Mouse (Mus musculus) kidney, embryonic 15.5 days (tissue): ENCODE measurements around the gene Bicdl2. TPM values are rescaled to one million over a fixed set of nuclear protein-coding genes. Genes with fewer than 3 reads are reported as not detected.
A peak's percentile ranks its signal among the peaks of the same experiment; 100 is the strongest.

ENCODE experiments used
- ATAC-seq: fragments of 200-750 bp; cut with Nextera tagmentation; replicated peaks from 2 replicates; pipeline ENCODE4 v1.8.0; 2017; ENCODE audit warnings: moderate TSS enrichment; ENCODE audit not compliant: low FRiP score
- H3K27ac ChIP-seq: fragments of 300-500 bp; sonication (generic); 2 replicates; pipeline ENCODE4 v1.5.1; 2015; ENCODE audit warnings: mild to moderate bottlenecking, inconsistent platforms
- H3K27me3 ChIP-seq: fragments of 300-500 bp; sonication (generic); 2 replicates; pipeline ENCODE4 v1.6.1; 2015; ENCODE audit warnings: inconsistent platforms
- H3K36me3 ChIP-seq: fragments of 300-500 bp; sonication (generic); 2 replicates; pipeline ENCODE4 v1.6.1; 2015; ENCODE audit warnings: inconsistent platforms
- H3K4me1 ChIP-seq: fragments of 300-500 bp; sonication (generic); 2 replicates; pipeline ENCODE4 v1.6.1; 2015; ENCODE audit warnings: inconsistent platforms
- H3K4me2 ChIP-seq: fragments of 300-500 bp; sonication (generic); 2 replicates; pipeline ENCODE4 v1.6.1; 2015; ENCODE audit warnings: moderate library complexity, mild to moderate bottlenecking, inconsistent platforms
- H3K4me3 ChIP-seq: fragments of 300-500 bp; sonication (generic); replicated peaks from 2 replicates; pipeline ENCODE4 v1.5.1; 2015; ENCODE audit warnings: mild to moderate bottlenecking, inconsistent platforms
- H3K9ac ChIP-seq: fragments of 300-500 bp; sonication (generic); 2 replicates; pipeline ENCODE4 v1.6.1; 2015; ENCODE audit warnings: mild to moderate bottlenecking, inconsistent platforms
- H3K9me3 ChIP-seq: fragments of 300-500 bp; sonication (generic); replicated peaks from 2 replicates; pipeline ENCODE4 v1.6.1; 2016; ENCODE audit warnings: inconsistent platforms
- WGBS: fragments of 180-500 bp; shearing (Covaris S2); methylation state at CpG from one replicate; pipeline ENCODE4 v1.1.7; 2015; ENCODE audit warnings: mixed read lengths; 5-methylcytosine and 5-hydroxymethylcytosine counted together
- polyA plus RNA-seq: library from polyadenylated mRNA; unstranded; fragments of >200 nt; fragmentation: Nextera tagmentation; extraction: Ambion mirVana; gene quantifications from 2 replicates; pipeline ENCODE4 v1.2.1, GENCODE M21; 2015

Bicdl2 gene
- 1.3 and 1.5 TPM in 2 replicates for polyA plus RNA-seq

DNA sequence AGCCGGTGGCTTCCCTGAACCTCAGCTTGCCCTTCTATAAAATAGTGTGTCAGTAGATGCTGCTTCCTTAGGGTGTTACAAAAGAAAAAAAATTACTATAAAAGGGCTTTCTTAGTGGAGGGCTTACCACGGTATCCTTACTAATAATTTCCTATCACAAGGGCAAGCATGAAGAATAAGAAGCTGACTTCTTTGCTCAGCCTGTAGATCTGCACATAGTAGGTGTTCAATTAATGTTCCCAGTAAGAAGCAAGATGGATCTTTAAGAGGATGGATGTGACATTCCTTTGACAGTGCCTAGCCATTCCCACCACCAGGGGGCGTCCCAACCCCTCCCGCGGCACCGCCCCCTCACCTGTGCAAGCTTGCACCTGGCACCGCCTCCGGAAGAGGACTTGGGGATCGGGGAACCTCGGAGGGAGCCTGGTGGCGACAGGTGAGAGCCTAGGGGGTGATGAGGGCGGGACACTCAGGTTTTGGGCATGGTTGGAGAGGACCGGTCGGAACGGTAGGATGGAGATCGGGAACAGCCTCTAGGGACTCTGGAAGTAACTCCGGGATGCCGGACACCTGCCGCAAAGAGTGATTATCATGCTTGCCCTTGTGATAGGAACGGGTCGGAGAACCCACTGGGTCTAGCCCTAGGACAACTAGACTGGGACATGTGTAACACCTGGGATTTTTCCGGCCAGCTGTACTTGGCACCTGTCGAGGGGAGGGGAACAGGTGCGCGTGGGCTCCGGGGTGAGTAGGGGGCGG lies at the start of gene Bicdl2:
Bicdl2 (plus strand) TSS at position 390 of the 759 bp plus-strand sequence.
- H3K9ac ChIP-seq = no peak within 1 kb of the TSS
- H3K27ac ChIP-seq = no peak within 1 kb of the TSS

DNA sequence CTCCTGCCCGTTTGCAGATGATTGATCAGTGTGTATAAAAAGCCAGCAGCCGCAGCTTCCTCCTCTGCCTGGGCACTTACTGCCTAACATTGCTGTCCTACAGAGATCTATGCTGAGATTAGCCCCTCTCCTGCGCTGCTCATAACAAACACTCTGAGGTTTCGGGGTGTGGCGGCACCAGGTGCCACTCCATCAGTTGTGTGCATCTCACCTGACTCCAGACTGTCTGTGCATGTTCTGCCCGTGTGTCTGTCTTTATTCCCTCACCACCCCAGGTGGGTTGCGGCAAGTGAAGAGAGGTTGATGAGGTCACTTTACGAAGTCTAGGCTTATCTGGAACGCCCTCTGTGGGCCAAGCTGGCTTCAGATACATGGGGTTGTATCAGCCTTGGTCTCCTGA lies 43.2 kb upstream of the Bicdl2 start:
- Histone ChIP-seq H3K9ac (no peak overlapping the region), H3K36me3 (no peaks in the 10 kb centered on the region), H3K4me1 (no peaks in the 10 kb centered on the region), H3K27me3 (peaks cover 15% of the 10 kb centered on the region), H3K9me3 (no peaks in the 10 kb centered on the region), H3K4me3 (no peak overlapping the region), H3K4me2 (no peak overlapping the region), H3K27ac (no peak overlapping the region)
- 59% methylated on average over 9 of the region's 9 CpGs for WGBS
- no peak for ATAC-seq

More for the DNA sequence above, at the start of gene Bicdl2:
- Histone ChIP-seq H3K4me1 (peaks cover 16% of the 10 kb centered on the region), H3K36me3 (no peaks in the 10 kb centered on the region), H3K9me3 (no peaks in the 10 kb centered on the region), H3K4me3 (peak within 1 kb of the TSS; percentile 41), H3K27me3 (peaks cover 53% of the 10 kb centered on the region), H3K4me2 (peak within 1 kb of the TSS; percentile 59)
- peak; percentile 40; the same call in 1 of the 2 replicates for ATAC-seq
- 4% methylated on average over 27 of the region's 27 CpGs for WGBS

GRCm38 (mm10) chr17:23620351-23620750 lies 40.0 kb upstream of the Bicdl2 start:
- Histone ChIP-seq H3K4me2 (no peak overlapping the region), H3K4me3 (no peak overlapping the region), H3K4me1 (no peaks in the 10 kb centered on the region), H3K27ac (no peak overlapping the region), H3K9ac (no peak overlapping the region), H3K27me3 (peaks cover 15% of the 10 kb centered on the region), H3K36me3 (no peaks in the 10 kb centered on the region), H3K9me3 (no peaks in the 10 kb centered on the region)
- no peak for ATAC-seq
- 79% methylated on average over 7 of the region's 7 CpGs for WGBS

GRCm38 (mm10) chr17:23627813-23628212 lies 32.5 kb upstream of the Bicdl2 start:
- ATAC-seq = no peak
- Histone ChIP-seq H3K4me1 (peaks cover 4% of the 10 kb centered on the region), H3K27ac (no peak overlapping the region), H3K27me3 (no peaks in the 10 kb centered on the region), H3K4me2 (no peak overlapping the region), H3K9ac (no peak overlapping the region), H3K9me3 (no peaks in the 10 kb centered on the region), H3K36me3 (no peaks in the 10 kb centered on the region), H3K4me3 (no peak overlapping the region)
- 41% methylated on average over 7 of the region's 7 CpGs for WGBS

- peak; percentile 92 for ATAC-seq
- H3K4me2 ChIP-seq = peak overlapping the region; percentile 57
- 14% methylated on average over 22 of the region's 22 CpGs for WGBS
Observed at GRCm38 (mm10) chr17:23630195-23631020, 29.9 kb upstream of the Bicdl2 start.

DNA sequence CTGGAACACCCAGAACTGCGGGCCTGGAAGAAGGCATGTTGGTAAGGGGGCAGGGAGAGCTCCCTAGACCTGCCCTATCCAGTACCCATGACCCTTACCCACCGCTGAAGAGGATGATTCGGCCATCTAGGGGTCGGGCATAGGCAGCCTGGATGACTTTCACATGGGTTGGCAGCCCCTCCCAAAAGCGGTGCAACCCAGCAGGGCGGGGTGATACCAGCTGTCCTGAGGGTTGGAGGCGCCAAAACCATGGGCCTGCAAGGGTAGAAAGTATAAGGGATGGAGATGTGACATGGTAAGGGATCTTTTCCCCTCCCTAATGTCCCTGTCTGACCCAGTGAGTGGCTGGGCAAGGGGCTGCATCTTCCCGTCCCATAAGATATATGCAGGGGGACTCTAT lies 29.1 kb upstream of the Bicdl2 start:
- 86% methylated on average over 8 of the region's 8 CpGs for WGBS
- Histone ChIP-seq H3K9ac (no peak overlapping the region), H3K4me2 (no peak overlapping the region), H3K27ac (no peak overlapping the region), H3K36me3 (no peaks in the 10 kb centered on the region), H3K27me3 (peaks cover 8% of the 10 kb centered on the region; the same call in 1 of the 2 replicates), H3K9me3 (no peaks in the 10 kb centered on the region), H3K4me1 (peaks cover 4% of the 10 kb centered on the region), H3K4me3 (no peak overlapping the region)
- ATAC-seq = no peak

More at GRCm38 (mm10) chr17:23630195-23631020, 29.9 kb upstream of the Bicdl2 start:
- Histone ChIP-seq H3K4me3 (peak overlapping the region; percentile 25), H3K4me1 (peaks cover 4% of the 10 kb centered on the region), H3K27me3 (0 out of 2 replicates have a peak, but pooled peaks cover 2% of the 10 kb centered on the region), H3K36me3 (no peaks in the 10 kb centered on the region), H3K9ac (no peak overlapping the region; the same call in 1 of the 2 replicates), H3K9me3 (no peaks in the 10 kb centered on the region), H3K27ac (no peak overlapping the region)

DNA sequence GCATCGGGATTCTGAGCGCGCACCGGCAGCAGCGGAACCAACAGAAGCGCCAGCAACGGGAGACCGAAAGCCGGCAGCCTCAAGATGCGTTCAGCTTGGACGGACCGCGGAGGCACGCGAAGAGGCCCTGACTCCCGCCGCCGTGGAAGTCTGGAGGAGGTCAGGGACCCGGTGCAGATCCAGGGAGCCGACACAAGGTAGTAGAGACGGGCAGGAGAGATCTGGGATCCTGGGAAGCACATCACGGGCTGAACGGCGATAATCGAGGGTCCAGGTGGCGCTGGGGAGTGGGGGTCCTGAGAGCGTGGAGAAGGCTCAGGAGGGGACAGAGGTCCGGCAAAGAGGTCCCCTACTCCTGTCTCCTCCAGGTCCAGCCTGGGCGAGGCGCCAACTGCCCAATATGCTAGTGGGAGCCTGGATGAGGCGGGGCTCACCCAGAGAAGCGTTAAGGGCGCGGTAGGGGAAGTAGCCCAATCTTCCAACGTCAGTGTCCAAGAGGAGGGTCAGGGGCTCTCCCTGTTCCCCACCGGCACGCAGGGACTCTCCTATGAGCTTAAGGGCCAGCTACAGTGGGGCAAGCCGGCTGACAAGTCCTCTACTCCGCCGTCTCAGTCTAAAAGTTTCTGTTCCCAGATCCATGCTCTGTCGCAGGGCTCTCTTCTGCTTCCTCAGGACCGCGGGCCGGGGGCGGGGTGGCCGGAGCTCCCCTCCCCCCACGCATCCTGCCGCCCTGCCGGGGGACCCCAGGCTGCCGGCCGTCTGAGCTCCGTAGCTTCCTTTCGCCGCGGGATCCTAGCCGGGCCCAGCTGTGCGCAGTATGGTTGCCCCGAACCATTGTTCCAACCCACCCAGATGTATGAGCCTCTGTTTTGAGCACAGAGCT lies 15.5 kb upstream of the Bicdl2 start, which contains the start of gene Mmp25:
Mmp25 (minus strand) TSS at position 665 of the 883 bp plus-strand sequence.
- peaks cover 14% of the 10 kb centered on the region for H3K4me1 ChIP-seq
- no peaks in the 10 kb centered on the region for H3K36me3 ChIP-seq
- H3K27me3 ChIP-seq = peaks cover 30% of the 10 kb centered on the region
- ATAC-seq = peak; percentile 62
- H3K4me2 ChIP-seq = peak within 1 kb of the TSS; percentile 78
- 0% methylated on average over 57 of the region's 58 CpGs for WGBS
- no peak within 1 kb of the TSS for H3K27ac ChIP-seq
- H3K4me3 ChIP-seq = peak within 1 kb of the TSS; percentile 43
- 0 out of 2 replicates have a peak, but pooled peaks cover 2% of the 10 kb centered on the region for H3K9me3 ChIP-seq
- H3K9ac ChIP-seq = peak within 1 kb of the TSS; percentile 8; the same call in 1 of the 2 replicates

GRCm38 (mm10) chr17:23645894-23646293 lies 14.4 kb upstream of the Bicdl2 start:
- Histone ChIP-seq H3K9me3 (0 out of 2 replicates have a peak, but pooled peaks cover 2% of the 10 kb centered on the region), H3K27me3 (peaks cover 30% of the 10 kb centered on the region), H3K9ac (no peak overlapping the region), H3K36me3 (no peaks in the 10 kb centered on the region), H3K4me1 (peaks cover 14% of the 10 kb centered on the region), H3K4me3 (no peak overlapping the region), H3K4me2 (no peak overlapping the region), H3K27ac (no peak overlapping the region)
- ATAC-seq = no peak
- 37% methylated on average over 10 of the region's 10 CpGs for whole genome bisulfite sequencing

GRCm38 (mm10) chr17:23651363-23651762 lies 8.9 kb upstream of the Bicdl2 start:
- H3K4me2 ChIP-seq = no peak overlapping the region
- WGBS = 82% methylated on average over 6 of the region's 6 CpGs
- H3K4me1 ChIP-seq = no peaks in the 10 kb centered on the region
- H3K27me3 ChIP-seq = 0 out of 2 replicates have a peak, but pooled peaks cover 7% of the 10 kb centered on the region
- H3K36me3 ChIP-seq = no peaks in the 10 kb centered on the region
- ATAC-seq = no peak
- H3K9me3 ChIP-seq = no peaks in the 10 kb centered on the region
- H3K9ac ChIP-seq = no peak overlapping the region
- no peak overlapping the region for H3K4me3 ChIP-seq
- H3K27ac ChIP-seq = no peak overlapping the region

- H3K4me3 ChIP-seq = no peak overlapping the region
- H3K27me3 ChIP-seq = 0 out of 2 replicates have a peak, but pooled peaks cover 8% of the 10 kb centered on the region
- H3K27ac ChIP-seq = no peak overlapping the region
- H3K9me3 ChIP-seq = no peaks in the 10 kb centered on the region
- no peak overlapping the region for H3K9ac ChIP-seq
- H3K36me3 ChIP-seq = no peaks in the 10 kb centered on the region
- no peak for ATAC-seq
- 79% methylated on average over 2 of the region's 2 CpGs for WGBS
- H3K4me2 ChIP-seq = no peak overlapping the region
- no peaks in the 10 kb centered on the region for H3K4me1 ChIP-seq
Observed at GRCm38 (mm10) chr17:23653324-23653723, 7.0 kb upstream of the Bicdl2 start.

DNA sequence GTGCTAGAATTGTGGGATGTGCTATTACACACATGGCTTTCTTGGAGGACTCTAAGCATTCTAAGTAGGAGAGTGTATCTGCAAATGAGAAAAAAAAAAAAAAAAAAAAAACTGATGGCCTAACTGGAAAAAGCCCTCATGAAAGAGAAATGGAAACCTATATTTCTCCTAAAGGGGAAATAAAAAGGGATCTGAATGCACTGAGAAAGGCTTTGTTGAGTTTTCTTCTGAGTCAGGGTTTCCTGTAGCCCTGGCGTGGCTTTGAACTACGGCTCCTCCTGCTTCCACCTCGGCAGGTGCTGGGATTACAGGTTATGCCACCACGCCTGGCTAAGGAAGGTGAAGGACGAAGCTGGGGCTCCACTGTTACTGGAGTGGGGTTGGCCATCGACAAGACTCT lies 6.3 kb upstream of the Bicdl2 start:
- 68% methylated on average over 6 of the region's 6 CpGs for WGBS
- no peak overlapping the region for H3K4me3 ChIP-seq
- H3K27ac ChIP-seq = no peak overlapping the region
- no peaks in the 10 kb centered on the region for H3K4me1 ChIP-seq
- H3K27me3 ChIP-seq = peaks cover 8% of the 10 kb centered on the region; the same call in 1 of the 2 replicates
- H3K9ac ChIP-seq = no peak overlapping the region
- ATAC-seq = no peak
- H3K9me3 ChIP-seq = no peaks in the 10 kb centered on the region
- H3K36me3 ChIP-seq = no peaks in the 10 kb centered on the region
- no peak overlapping the region for H3K4me2 ChIP-seq
